Mouse (Mus musculus) testis, adult 2 months (tissue): ENCODE results near the gene Izumo4. TPM values are rescaled to one million over a fixed set of nuclear protein-coding genes. Genes with fewer than 3 reads are reported as not detected.

Experiments used
- H3K27ac ChIP-seq: fragments of 200-500 bp; 2 replicates; pipeline ENCODE4 v1.5.1; 2012; ENCODE audit warnings: low read depth, low read length; ENCODE audit not compliant: control insufficient read depth, insufficient read depth
- H3K27me3 ChIP-seq: fragments of 200-500 bp; 2 replicates; pipeline ENCODE4 v1.6.1; 2012; ENCODE audit warnings: mild to moderate bottlenecking, low read length, moderate library complexity; ENCODE audit not compliant: control insufficient read depth, insufficient read depth
- H3K36me3 ChIP-seq: fragments of 200-500 bp; 2 replicates; pipeline ENCODE4 v1.6.1; 2012; ENCODE audit warnings: mild to moderate bottlenecking, low read length; ENCODE audit not compliant: control insufficient read depth, insufficient read depth
- H3K4me1 ChIP-seq: fragments of 200-500 bp; 2 replicates; pipeline ENCODE4 v1.6.1; 2012; ENCODE audit warnings: low read length; ENCODE audit not compliant: control insufficient read depth, insufficient read depth
- H3K4me3 ChIP-seq: fragments of 200-500 bp; 2 replicates; pipeline ENCODE4 v1.5.1; 2012; ENCODE audit warnings: low read depth, mild to moderate bottlenecking, low read length, moderate library complexity, mixed read lengths; ENCODE audit not compliant: control insufficient read depth
- CTCF ChIP-seq: fragments of 200-500 bp; IDR thresholded peaks from 2 replicates; pipeline ENCODE4 v1.5.1; 2012; ENCODE audit warnings: low read depth, mild to moderate bottlenecking, inconsistent platforms, low read length, moderate library complexity; ENCODE audit not compliant: control insufficient read depth, insufficient read depth, insufficient replicate concordance
- POLR2A ChIP-seq: fragments of 200-500 bp; IDR thresholded peaks from 2 replicates; pipeline ENCODE4 v1.6.1; 2012; ENCODE audit warnings: low read depth, mild to moderate bottlenecking, inconsistent platforms, low read length, moderate library complexity; ENCODE audit not compliant: control insufficient read depth
- polyA plus RNA-seq: library from polyadenylated mRNA; depleted of rRNA; stranded (reverse); fragments of >200 nt; gene quantifications from 2 replicates; pipeline ENCODE4 v1.2.3, GENCODE M21; 2012; rRNA removed

The Izumo4 gene
- 339 and 385 TPM in 2 replicates for polyA plus RNA-seq

DNA sequence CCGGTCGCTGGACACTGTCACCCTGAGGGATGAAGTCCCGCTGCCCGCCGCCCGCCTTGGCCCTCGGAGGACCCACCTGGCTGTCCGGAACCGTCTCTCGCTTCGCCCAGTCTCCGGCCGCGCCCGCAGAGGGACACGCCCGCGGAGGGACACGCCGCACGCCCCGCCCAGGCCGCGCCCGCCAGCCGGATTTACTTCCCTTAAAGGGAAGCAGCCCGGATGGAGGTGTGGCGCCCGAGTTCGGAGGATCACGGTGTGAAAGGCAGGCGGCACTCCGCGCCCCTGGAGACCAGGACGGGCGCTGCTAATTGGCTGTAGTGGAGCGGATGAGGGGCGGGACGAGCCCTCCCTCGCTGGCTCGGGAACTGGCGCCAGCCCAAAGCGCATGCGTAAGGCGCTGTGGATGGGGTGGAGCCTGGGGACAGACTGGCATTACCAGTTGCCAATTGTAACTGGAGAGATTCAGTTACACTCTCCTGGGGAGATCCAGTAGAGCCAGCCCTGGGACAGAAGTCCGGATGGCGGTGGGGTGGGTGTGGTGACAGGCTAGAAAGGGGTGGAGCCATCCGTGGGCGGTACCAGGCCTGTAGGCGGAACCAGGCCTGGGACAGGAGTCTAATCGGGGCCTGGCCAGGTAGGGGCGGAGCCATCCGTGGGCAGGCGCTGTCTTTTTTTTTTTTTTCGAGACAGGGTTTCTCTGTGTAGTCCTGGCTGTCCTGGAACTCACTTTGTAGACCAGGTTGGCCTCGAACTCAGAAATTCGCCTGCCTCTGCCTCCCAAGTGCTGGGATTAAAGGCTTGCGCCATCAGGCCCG lies at the start of gene Izumo4, which contains the start of gene Mob3a:
Gene Izumo4 (plus strand): TSS at position 464 of the 815 bp plus-strand sequence.
Gene Mob3a (minus strand): TSS at position 257 of the 815 bp plus-strand sequence.
- peaks cover 12% of the 10 kb centered on the region for H3K4me1 ChIP-seq
- peak within 1 kb of the TSS; percentile 95 for H3K4me3 ChIP-seq
- no peaks in the 10 kb centered on the region for H3K27me3 ChIP-seq
- H3K27ac ChIP-seq: peak within 1 kb of the TSS; percentile 96
- TF ChIP-seq POLR2A: no peak
- TF ChIP-seq CTCF: no peak
- H3K36me3 ChIP-seq: no peaks in the 10 kb centered on the region; the same call in 1 of the 2 replicates

- Histone ChIP-seq H3K4me3 (no peak overlapping the region), H3K27ac (no peak overlapping the region), H3K4me1 (peaks cover 19% of the 10 kb centered on the region), H3K27me3 (no peaks in the 10 kb centered on the region), H3K36me3 (no peaks in the 10 kb centered on the region)
- TF ChIP-seq CTCF (no peak), POLR2A (no peak)
Measured at GRCm38 (mm10) chr10:80653156-80653720, 48.7 kb upstream of the Izumo4 start.

DNA sequence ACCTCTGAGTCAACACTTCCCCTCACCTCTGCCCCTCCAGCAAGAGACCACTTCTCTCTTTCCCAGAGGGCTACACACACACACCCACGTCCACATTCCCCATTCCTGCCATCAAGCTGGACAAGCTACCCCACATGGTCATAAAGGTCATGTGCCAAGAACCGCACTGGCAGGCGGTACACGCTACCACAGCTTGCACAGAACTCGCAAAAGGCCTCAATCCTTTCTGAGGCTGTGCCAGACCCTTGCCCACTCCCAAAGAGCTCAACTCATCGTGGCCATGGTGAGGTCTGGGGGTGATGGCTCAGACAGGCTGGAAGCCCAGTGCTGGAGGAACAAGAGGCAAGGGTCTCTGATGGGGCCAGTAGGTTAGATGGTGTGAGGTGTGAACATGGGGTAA lies 47.1 kb upstream of the Izumo4 start:
- Histone ChIP-seq H3K36me3 (no peaks in the 10 kb centered on the region), H3K4me3 (no peak overlapping the region), H3K27me3 (no peaks in the 10 kb centered on the region), H3K4me1 (peaks cover 21% of the 10 kb centered on the region), H3K27ac (no peak overlapping the region)
- no peak for TF ChIP-seq CTCF
- no peak for TF ChIP-seq POLR2A

- no peak for TF ChIP-seq POLR2A
- TF ChIP-seq CTCF: no peak
- Histone ChIP-seq H3K36me3 (no peaks in the 10 kb centered on the region), H3K27ac (peak overlapping the region; percentile 22; the same call in 1 of the 2 replicates), H3K4me3 (peak overlapping the region; percentile 90), H3K4me1 (peaks cover 21% of the 10 kb centered on the region), H3K27me3 (no peaks in the 10 kb centered on the region)
Measured at GRCm38 (mm10) chr10:80655406-80656129, 46.4 kb upstream of the Izumo4 start.

- TF ChIP-seq CTCF (peak; percentile 2; the same call in 1 of the 2 replicates), POLR2A (no peak; the same call in 1 of the 2 replicates)
- Histone ChIP-seq H3K4me3 (peak overlapping the region; percentile 90), H3K27ac (peak overlapping the region; percentile 81), H3K27me3 (no peaks in the 10 kb centered on the region), H3K4me1 (peaks cover 21% of the 10 kb centered on the region), H3K36me3 (no peaks in the 10 kb centered on the region)
Measured at GRCm38 (mm10) chr10:80656130-80656862, 45.7 kb upstream of the Izumo4 start.

GRCm38 (mm10) chr10:80656863-80657623 lies 44.9 kb upstream of the Izumo4 start, which contains the start of gene Btbd2:
Gene Btbd2, minus strand, starts transcription at chr10:80657071.
- peak within 1 kb of the TSS; percentile 81 for H3K27ac ChIP-seq
- H3K36me3 ChIP-seq: no peaks in the 10 kb centered on the region
- peak within 1 kb of the TSS; percentile 90 for H3K4me3 ChIP-seq
- H3K4me1 ChIP-seq: peaks cover 21% of the 10 kb centered on the region
- TF ChIP-seq CTCF (no peak), POLR2A (no peak)
- H3K27me3 ChIP-seq: no peaks in the 10 kb centered on the region
